Mouse (Mus musculus) heart, adult 11 months (tissue): ENCODE data around the gene Gm6583.

ENCODE experiments used
- DNase-seq: peaks from one replicate; pipeline ENCODE4 v3.0.0; 2022

The Gm6583 gene

DNA sequence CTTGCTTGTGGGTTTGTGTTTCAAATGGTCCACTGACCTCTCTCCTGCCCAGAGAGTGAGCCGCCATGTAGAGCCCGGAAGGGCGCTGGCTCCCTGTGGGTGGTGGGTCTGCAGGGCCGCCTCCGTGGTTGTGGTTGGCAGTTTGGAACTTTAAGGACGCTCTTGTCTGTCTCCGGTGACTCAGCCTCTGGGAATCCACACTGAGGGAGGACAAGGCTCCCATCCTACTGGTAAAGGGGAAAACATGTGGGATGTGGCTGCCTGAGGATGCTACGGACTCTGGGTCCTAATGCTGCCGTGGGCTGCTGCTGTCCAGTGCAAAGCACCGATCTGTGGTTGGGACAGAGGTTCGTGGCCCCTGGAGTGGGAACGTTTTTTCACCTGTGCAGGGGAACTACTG lies 12.1 kb upstream of the Gm6583 start:
- DNase-seq = no peak

GRCm38 (mm10) chr5:112367338-112367737 lies 11.5 kb upstream of the Gm6583 start:
- no peak for DNase-seq

GRCm38 (mm10) chr5:112366879-112367278 lies 11.0 kb upstream of the Gm6583 start:
- no peak for DNase-seq

GRCm38 (mm10) chr5:112364184-112364797 lies 8.5 kb upstream of the Gm6583 start:
- DNase-seq = no peak

- no peak for DNase-seq
Observed at GRCm38 (mm10) chr5:112360077-112360476, 4.2 kb upstream of the Gm6583 start.

DNA sequence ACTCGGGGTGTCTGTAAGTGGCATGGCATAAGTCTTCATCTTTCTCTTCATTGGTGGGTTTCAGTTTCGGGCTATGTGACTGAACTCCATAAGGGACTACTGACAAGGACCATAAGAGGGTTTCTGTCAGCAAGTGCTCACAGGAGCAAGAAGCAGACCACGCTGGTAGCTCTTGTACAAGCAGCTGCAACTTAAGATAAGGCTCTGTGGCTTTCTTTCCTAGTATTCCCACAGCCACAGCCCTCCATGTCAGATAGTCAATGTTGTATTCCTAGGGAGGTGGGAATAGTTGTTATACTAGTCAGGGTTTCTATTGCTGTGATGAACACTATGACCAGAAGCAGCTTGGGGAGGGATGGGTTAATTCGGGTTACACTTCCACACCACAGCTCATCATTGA lies 3.7 kb upstream of the Gm6583 start:
- DNase-seq = no peak

- DNase-seq = peak; percentile 96
Observed at GRCm38 (mm10) chr5:112356322-112356721, 489 bp upstream of the Gm6583 start.

DNA sequence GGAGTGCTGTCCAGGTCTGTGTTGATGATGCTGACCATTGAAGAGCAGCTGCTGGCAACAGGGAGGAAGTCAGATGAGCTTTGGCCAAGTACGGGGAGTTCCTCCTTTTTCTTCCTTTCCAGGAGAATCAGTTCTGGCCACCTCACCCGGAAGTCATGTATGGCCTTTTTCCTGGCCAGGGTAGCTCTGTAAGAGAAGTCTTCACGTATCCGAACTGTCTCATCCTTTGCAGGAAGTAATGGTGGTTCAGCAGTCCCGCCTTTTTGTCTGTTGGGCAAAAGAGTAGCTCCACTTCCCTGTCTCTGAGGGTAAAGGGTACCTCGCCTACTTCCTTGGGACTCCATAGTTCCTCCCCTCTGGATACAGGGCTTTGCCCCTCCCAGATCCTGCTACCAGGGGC lies 340 bp downstream of the Gm6583 start:
- DNase-seq = peak; percentile 94

DNA sequence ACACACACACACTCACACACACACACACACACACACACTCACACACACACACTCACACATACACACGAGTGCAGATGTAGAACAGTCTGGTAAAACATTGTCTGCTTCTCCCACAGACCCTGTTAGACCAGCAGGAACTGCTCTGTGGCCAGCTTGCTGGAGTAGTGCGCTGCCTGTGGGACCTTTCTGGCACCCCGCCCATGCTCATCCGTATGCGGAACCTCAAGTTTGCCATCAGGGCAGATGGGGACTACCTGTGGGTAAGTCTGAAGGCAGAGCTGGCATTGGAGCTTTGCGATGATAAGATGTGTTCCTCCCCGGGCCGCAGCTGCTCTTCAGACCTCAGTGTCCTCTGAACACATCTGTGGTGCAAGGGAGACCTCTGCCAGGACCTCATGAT lies 6.7 kb downstream of the Gm6583 start:
- no peak for DNase-seq

- peak; percentile 97 for DNase-seq
Observed at GRCm38 (mm10) chr5:112346211-112346965, 9.4 kb downstream of the Gm6583 start.

GRCm38 (mm10) chr5:112344092-112344960 lies 11.5 kb downstream of the Gm6583 start:
- DNase-seq = no peak

DNA sequence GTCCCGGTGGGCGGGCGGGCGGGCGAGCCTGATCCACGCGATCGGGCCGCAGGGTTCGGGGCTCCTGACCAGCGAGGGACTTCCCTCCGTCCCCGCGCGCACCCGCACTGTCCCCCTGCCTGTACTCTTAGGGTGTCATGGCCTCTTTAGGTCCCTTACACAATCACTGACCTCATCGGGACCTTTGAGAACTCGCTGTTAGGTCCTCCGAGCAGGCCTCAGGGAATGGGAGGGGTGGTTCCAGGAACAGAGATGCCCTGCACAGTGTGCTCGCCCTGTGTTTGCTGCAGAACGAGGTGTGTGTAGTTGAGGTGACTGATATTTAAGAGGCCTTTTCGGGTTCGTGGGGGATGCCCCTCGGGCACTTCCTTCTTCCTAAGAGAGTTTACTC lies 12.6 kb downstream of the Gm6583 start:
- no peak for DNase-seq

- DNase-seq = peak; percentile 97
Observed at GRCm38 (mm10) chr5:112342463-112343204, 13.2 kb downstream of the Gm6583 start, which contains the start of the genes Srrd and Hps4. TSS of gene Srrd (minus strand) at chr5:112343040. TSS of gene Hps4 (plus strand) at chr5:112343083.

DNA sequence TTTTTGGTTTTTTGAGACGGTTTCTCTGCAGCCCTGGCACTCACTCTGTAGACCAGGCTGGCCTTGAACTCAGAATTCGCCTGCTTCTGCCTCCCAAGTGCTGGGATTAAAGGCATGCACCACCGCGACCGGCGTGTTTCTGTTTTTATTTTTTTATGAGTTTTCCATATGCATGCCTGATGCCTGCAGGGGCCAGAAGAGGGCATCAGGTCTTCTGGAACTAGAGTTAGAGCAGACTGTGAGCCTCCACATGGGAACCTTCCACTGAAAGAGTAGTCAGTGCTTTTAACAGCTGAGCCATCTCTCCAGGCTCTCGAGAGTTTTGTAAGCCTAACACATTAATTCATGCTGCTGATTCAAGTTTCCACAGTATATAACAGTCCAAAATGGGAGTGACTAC lies 16.6 kb downstream of the Gm6583 start:
- no peak for DNase-seq

DNA sequence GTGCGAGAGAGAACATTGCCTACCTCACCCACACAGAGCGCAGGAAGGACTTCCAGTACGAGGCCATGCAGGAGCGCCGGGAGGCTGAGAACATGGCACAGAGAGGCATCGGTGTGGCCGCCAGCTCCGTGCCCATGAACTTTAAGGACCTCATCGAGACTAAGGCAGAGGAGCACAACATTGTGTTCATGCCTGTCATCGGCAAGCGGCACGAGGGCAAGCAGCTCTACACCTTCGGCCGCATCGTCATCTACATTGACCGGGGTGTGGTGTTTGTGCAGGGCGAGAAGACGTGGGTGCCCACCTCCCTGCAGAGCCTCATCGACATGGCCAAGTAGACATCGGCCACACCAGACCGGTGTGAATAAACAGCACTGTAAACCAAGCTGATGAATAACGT lies 18.8 kb downstream of the Gm6583 start:
- DNase-seq = peak; percentile 90

- DNase-seq = peak; percentile 93
Observed at GRCm38 (mm10) chr5:112335473-112335872, 20.4 kb downstream of the Gm6583 start.

DNA sequence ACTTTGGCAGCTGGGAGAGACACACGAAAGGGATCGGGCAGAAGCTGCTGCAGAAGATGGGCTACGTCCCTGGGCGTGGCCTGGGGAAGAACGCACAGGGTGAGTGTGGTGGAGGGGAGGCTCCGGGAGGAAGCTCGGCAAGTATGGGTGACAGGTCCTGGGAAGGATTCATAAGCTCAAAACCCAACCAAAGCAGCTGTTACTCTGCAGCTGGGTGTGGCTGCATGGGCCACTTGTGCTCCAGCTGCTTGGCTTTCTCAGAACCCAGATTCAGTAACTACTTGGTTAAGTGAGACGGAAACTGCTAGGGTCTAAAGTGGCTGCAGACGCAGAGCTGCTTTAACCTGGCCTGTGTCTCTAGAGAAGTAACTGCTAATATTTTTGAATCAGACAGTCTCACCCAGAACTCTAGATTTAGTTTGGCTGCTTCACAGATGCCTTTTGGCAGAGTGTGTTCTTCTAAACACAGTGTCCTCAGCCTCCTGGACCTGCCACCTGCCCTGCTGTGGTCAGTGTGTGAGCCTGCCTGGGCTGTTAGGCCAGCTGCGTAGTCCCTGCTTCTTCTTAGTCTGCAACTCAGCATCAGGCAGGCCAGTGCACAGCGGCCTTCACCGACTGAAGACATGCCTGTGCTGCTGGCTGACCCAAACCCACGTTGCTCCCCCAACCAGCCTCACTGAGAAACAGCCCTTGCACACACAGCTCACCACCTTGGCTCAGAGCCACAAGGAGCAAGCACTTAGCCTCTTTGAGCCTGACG lies 25.8 kb downstream of the Gm6583 start:
- DNase-seq = no peak

GRCm38 (mm10) chr5:112327854-112328253 lies 28.0 kb downstream of the Gm6583 start:
- peak; percentile 90 for DNase-seq

DNA sequence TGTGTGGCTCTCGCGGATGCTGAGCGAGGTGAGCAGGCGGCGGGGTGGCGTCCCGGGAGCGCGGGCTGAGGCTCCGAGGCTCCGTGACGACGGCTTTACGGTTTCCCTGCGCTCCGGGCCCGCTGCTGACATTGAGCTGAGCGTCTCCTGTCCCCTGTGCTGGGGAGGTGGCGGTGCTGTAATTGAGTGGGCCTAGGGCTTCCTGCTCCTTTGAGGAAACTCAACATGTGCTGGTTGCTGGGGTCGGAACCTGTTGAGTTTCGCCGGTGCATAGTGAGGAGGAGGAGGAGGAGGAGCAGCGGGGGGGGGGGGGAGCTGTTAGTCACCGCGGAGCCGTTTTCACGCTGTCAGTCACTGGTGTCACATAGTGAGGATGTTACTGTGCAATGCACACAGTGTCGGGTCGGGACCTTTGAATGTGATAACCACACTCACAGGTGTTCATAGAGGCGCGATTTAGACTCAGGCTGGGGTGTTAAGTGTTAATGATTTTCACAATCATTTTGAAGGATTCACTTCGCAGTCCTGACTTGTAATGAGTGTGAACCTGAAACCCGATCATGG lies 29.3 kb downstream of the Gm6583 start:
- DNase-seq = no peak

GRCm38 (mm10) chr5:112325546-112326445 lies 30.0 kb downstream of the Gm6583 start, which contains the start of gene Tfip11:
TSS of gene Tfip11 (plus strand) at chr5:112326358.
- peak; percentile 99 for DNase-seq
